Mouse (Mus musculus): ENCODE results near the gene Gm20388. TPM values are rescaled to one million over a fixed set of nuclear protein-coding genes. Genes with fewer than 3 reads are reported as not detected.

Gene Gm20388
- polyA plus RNA-seq, 1 experiment from 2014 or later, result not detected

DNA sequence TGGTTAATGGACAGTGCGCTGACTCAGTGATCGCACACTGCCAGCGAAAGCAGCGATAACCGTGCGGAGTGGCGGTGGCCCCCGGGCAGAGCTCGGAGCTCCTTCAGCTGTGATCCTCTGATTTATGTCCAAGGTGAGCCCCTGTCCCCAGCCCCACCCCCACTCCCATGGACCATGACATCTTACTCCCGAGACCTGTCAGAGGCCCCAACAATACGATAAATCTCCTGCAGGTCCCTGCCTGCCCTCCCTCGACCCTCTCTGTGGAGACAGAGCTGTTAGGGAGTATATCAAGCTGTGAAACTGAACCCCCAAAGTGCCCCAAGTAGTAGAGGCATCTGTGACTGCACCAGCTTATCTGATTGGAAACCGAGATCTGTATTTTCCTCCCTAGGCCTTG, 1435.5 kb downstream of the Gm20388 start:
- no peak overlapping the region for H3K27ac ChIP-seq (replicated peaks in 1 of 2; ENCODE audit: control insufficient read depth in 1 of 2, insufficient read depth in 1 of 2, low read depth in 2 of 2, low read length in 2 of 2)
- WGBS, result 86% methylated on average over 12 of the region's 13 CpGs

DNA sequence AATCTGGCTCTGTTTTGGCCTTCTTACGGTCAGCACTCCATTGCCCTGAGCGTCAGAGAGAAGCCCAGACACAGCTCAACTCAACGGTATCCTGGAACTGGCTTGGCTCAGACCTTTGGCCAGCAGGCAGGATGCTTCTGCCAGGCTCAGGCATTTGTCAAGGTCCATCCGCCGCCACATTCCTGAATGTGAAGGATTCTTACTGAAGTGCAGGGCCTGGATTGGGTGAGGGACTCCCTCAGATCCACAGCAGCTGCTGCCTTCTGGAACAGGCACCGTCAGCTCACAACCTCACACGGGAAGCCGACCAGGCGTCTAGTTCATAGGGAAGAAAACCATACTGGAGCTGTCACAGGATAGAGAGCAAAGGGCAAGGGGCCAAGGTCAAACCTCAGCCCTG, 1436.2 kb downstream of the Gm20388 start:
- no peak overlapping the region for H3K4me2 ChIP-seq (ENCODE audit: low read length)
- H3K36me3 ChIP-seq (ENCODE audit: control insufficient read depth, insufficient read depth, low read length), result no peaks in the 10 kb centered on the region
- 22% methylated on average over 9 of the region's 9 CpGs for WGBS
- 0 out of 4 replicates have a peak overlapping the region, but pooled peaks of 1 of the 2 experiments have one; percentile 20 for H3K27ac ChIP-seq (replicated peaks in 1 of 2; ENCODE audit: control insufficient read depth in 1 of 2, insufficient read depth in 1 of 2, low read depth in 2 of 2, low read length in 2 of 2)
- peaks cover 9 to 12% of the 10 kb centered on the region in 2 experiments; a peak in 3 of 4 replicates for H3K4me1 ChIP-seq (ENCODE audit: control insufficient read depth in 2 of 2, insufficient read depth in 2 of 2, low read length in 2 of 2)
- peak overlapping the region; percentile 32; the same call in 1 of the 2 replicates for H3K9ac ChIP-seq (ENCODE audit: low read length)
- H3K9me3 ChIP-seq (ENCODE audit: control insufficient read depth, low read length), result no peaks in the 10 kb centered on the region
- no peak overlapping the region for H3K4me3 ChIP-seq (ENCODE audit: control insufficient read depth in 1 of 2, insufficient read depth in 1 of 2, low read depth in 1 of 2, low read length in 2 of 2)
- no peak for ATAC-seq (ENCODE audit: insufficient number of reproducible peaks, insufficient read depth, low FRiP score, low read depth)
- H3K27me3 ChIP-seq (ENCODE audit: control insufficient read depth, insufficient read depth, low read length), result no peaks in the 10 kb centered on the region

More for the DNA sequence above, 1435.5 kb downstream of the Gm20388 start:
- no peaks in the 10 kb centered on the region for H3K27me3 ChIP-seq (ENCODE audit: control insufficient read depth, insufficient read depth, low read length)
- no peaks in the 10 kb centered on the region for H3K36me3 ChIP-seq (ENCODE audit: control insufficient read depth, insufficient read depth, low read length)
- peaks cover 9 to 12% of the 10 kb centered on the region in 2 experiments; a peak in 3 of 4 replicates for H3K4me1 ChIP-seq (ENCODE audit: control insufficient read depth in 2 of 2, insufficient read depth in 2 of 2, low read length in 2 of 2)
- H3K9me3 ChIP-seq (ENCODE audit: control insufficient read depth, low read length), result no peaks in the 10 kb centered on the region
- no peak for ATAC-seq (ENCODE audit: insufficient number of reproducible peaks, insufficient read depth, low FRiP score, low read depth)
- H3K4me3 ChIP-seq (ENCODE audit: control insufficient read depth in 1 of 2, insufficient read depth in 1 of 2, low read depth in 1 of 2, low read length in 2 of 2), result no peak overlapping the region
- H3K4me2 ChIP-seq (ENCODE audit: low read length), result no peak overlapping the region
- H3K9ac ChIP-seq (ENCODE audit: low read length), result no peak overlapping the region

DNA sequence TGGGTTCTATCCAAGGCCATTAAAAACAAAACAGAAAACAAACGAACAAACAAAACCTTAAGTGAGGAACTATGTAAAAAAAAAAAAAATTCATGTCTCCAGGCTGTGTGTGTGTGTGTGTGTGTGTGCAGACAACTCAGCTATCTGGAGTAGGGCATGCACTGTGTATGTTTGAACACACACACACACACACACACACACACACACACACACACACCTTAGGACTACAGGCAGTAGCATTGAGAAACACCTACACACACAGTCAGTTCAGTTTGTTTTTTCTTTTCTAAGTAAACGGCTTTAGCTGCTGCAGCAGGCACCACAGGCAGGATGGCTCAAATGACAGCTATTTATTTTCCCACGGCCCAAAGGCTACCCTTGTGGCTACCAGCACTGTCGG, 1438.4 kb downstream of the Gm20388 start:
- Histone ChIP-seq H3K9ac (ENCODE audit: low read length) (no peak overlapping the region), H3K4me2 (ENCODE audit: low read length) (no peak overlapping the region), H3K9me3 (ENCODE audit: control insufficient read depth, low read length) (no peaks in the 10 kb centered on the region), H3K4me3 (ENCODE audit: control insufficient read depth in 1 of 2, insufficient read depth in 1 of 2, low read depth in 1 of 2, low read length in 2 of 2) (no peak overlapping the region), H3K4me1 (ENCODE audit: control insufficient read depth in 2 of 2, insufficient read depth in 2 of 2, low read length in 2 of 2) (peaks cover 9 to 10% of the 10 kb centered on the region in 2 experiments; a peak in 3 of 4 replicates), H3K27me3 (ENCODE audit: control insufficient read depth, insufficient read depth, low read length) (no peaks in the 10 kb centered on the region), H3K27ac (replicated peaks in 1 of 2; ENCODE audit: control insufficient read depth in 1 of 2, insufficient read depth in 1 of 2, low read depth in 2 of 2, low read length in 2 of 2) (no peak overlapping the region), H3K36me3 (ENCODE audit: control insufficient read depth, insufficient read depth, low read length) (no peaks in the 10 kb centered on the region)
- no peak for ATAC-seq (ENCODE audit: insufficient number of reproducible peaks, insufficient read depth, low FRiP score, low read depth)
- WGBS, result 55% methylated on average over 4 of the region's 4 CpGs

DNA sequence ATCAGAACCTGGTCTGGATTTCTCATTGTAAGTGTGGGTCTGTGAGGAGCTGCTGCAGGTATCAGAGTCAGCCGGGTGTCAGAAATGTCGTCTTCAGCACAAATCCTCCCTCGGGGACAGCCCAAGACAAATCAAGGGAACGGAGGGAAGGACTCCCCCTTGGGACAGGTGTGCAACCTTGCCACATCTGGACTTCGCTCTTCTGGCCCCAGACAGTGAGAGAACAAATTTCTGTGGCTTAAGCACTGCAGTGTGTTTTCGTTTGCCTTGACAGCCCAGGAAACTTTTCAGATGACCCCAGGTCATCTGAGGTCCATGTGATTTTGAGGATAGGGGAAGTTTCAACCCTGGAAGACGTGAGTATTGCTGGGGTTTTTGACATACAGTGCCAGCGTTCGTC, 1440.2 kb downstream of the Gm20388 start:
- no peaks in the 10 kb centered on the region for H3K36me3 ChIP-seq (ENCODE audit: control insufficient read depth, insufficient read depth, low read length)
- no peaks in the 10 kb centered on the region for H3K9me3 ChIP-seq (ENCODE audit: control insufficient read depth, low read length)
- H3K27ac ChIP-seq (replicated peaks in 1 of 2; ENCODE audit: control insufficient read depth in 1 of 2, insufficient read depth in 1 of 2, low read depth in 2 of 2, low read length in 2 of 2), result no peak overlapping the region
- H3K4me3 ChIP-seq (ENCODE audit: control insufficient read depth in 1 of 2, insufficient read depth in 1 of 2, low read depth in 1 of 2, low read length in 2 of 2), result no peak overlapping the region
- ATAC-seq (ENCODE audit: insufficient number of reproducible peaks, insufficient read depth, low FRiP score, low read depth), result no peak
- H3K27me3 ChIP-seq (ENCODE audit: control insufficient read depth, insufficient read depth, low read length), result no peaks in the 10 kb centered on the region
- H3K9ac ChIP-seq (ENCODE audit: low read length), result no peak overlapping the region
- WGBS, result 67% methylated on average over 9 of the region's 9 CpGs
- peaks cover 7 to 9% of the 10 kb centered on the region in 2 experiments; a peak in 3 of 4 replicates for H3K4me1 ChIP-seq (ENCODE audit: control insufficient read depth in 2 of 2, insufficient read depth in 2 of 2, low read length in 2 of 2)
- no peak overlapping the region for H3K4me2 ChIP-seq (ENCODE audit: low read length)

DNA sequence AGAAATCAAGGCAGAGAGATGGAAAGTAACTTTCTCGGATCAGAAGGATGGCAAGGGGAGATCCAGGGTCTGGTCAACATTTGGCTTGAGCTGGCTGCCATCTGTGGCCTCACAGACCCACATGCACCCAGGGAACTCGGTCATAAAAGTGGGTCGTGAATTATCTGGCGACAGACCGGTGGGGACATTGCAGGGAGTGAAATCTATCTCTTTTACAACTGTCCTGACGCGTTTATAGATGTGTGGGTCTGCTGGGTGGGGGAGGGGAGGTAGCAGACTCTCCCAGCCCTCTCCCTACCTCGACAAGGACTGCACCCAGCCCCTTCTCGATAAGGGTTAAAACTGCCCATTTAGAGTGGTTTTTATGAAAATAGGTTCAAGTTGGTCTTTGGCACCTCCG, 1444.2 kb downstream of the Gm20388 start:
- H3K36me3 ChIP-seq (ENCODE audit: control insufficient read depth, insufficient read depth, low read length), result no peaks in the 10 kb centered on the region
- H3K4me3 ChIP-seq (ENCODE audit: control insufficient read depth in 1 of 2, insufficient read depth in 1 of 2, low read depth in 1 of 2, low read length in 2 of 2), result no peak overlapping the region
- no peak overlapping the region for H3K4me2 ChIP-seq (ENCODE audit: low read length)
- WGBS, result 57% methylated on average over 10 of the region's 10 CpGs
- H3K27me3 ChIP-seq (ENCODE audit: control insufficient read depth, insufficient read depth, low read length), result no peaks in the 10 kb centered on the region
- H3K4me1 ChIP-seq (ENCODE audit: control insufficient read depth in 2 of 2, insufficient read depth in 2 of 2, low read length in 2 of 2), result peaks cover 17 to 18% of the 10 kb centered on the region in 2 experiments
- no peak overlapping the region for H3K27ac ChIP-seq (replicated peaks in 1 of 2; ENCODE audit: control insufficient read depth in 1 of 2, insufficient read depth in 1 of 2, low read depth in 2 of 2, low read length in 2 of 2)
- ATAC-seq (ENCODE audit: insufficient number of reproducible peaks, insufficient read depth, low FRiP score, low read depth), result no peak
- H3K9ac ChIP-seq (ENCODE audit: low read length), result no peak overlapping the region
- H3K9me3 ChIP-seq (ENCODE audit: control insufficient read depth, low read length), result no peaks in the 10 kb centered on the region

DNA sequence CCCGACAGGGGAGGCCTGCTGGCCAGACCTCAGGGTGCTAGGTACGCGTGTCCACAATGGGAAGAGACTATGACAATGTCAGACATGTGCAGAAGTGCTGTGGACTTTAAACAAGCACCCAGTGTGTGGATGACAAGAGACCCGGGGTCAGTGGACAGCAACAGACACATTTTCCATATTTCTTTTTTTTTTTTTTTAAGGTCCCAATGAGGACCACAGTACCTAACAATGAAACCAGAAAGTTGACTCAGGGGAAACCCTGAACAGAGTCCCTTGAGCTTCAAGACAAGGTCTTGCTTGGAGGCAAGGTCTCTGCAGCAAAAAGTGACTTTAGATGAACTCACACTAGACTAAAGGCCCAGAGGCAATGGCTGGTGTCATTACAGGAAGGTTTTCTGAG, 1446.8 kb downstream of the Gm20388 start:
- Histone ChIP-seq H3K4me3 (ENCODE audit: control insufficient read depth in 1 of 2, insufficient read depth in 1 of 2, low read depth in 1 of 2, low read length in 2 of 2) (no peak overlapping the region), H3K36me3 (ENCODE audit: control insufficient read depth, insufficient read depth, low read length) (no peaks in the 10 kb centered on the region), H3K9me3 (ENCODE audit: control insufficient read depth, low read length) (no peaks in the 10 kb centered on the region), H3K27ac (replicated peaks in 1 of 2; ENCODE audit: control insufficient read depth in 1 of 2, insufficient read depth in 1 of 2, low read depth in 2 of 2, low read length in 2 of 2) (no peak overlapping the region), H3K4me1 (ENCODE audit: control insufficient read depth in 2 of 2, insufficient read depth in 2 of 2, low read length in 2 of 2) (peaks cover 29 to 30% of the 10 kb centered on the region in 2 experiments), H3K4me2 (ENCODE audit: low read length) (no peak overlapping the region), H3K27me3 (ENCODE audit: control insufficient read depth, insufficient read depth, low read length) (no peaks in the 10 kb centered on the region), H3K9ac (ENCODE audit: low read length) (no peak overlapping the region)
- ATAC-seq (ENCODE audit: insufficient number of reproducible peaks, insufficient read depth, low FRiP score, low read depth), result no peak
- 90% methylated on average over 4 of the region's 4 CpGs for WGBS

DNA sequence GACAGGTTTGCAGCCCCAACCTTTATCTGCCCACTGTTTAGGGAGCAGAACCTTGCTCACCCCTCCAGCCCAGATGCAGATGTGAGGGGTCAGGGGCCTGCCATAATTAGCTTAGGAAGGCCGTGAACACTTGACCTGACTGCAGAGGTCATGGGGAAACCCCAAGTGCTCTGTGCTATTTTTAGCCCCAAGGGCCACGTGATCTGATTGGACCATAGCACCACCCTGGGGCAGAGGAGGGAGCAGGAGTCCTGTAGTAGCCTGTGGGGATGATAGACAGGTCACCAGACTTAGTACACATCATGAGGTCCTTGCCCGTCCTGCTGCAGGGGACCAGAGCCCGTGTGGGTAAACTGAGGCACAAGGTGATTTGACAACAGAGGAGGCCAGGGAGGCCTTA, 1448.0 kb downstream of the Gm20388 start:
- peaks cover 29 to 30% of the 10 kb centered on the region in 2 experiments for H3K4me1 ChIP-seq (ENCODE audit: control insufficient read depth in 2 of 2, insufficient read depth in 2 of 2, low read length in 2 of 2)
- 0 out of 2 replicates have a peak, but pooled peaks have one; percentile 40 for ATAC-seq (ENCODE audit: insufficient number of reproducible peaks, insufficient read depth, low FRiP score, low read depth)
- no peak overlapping the region for H3K9ac ChIP-seq (ENCODE audit: low read length)
- H3K36me3 ChIP-seq (ENCODE audit: control insufficient read depth, insufficient read depth, low read length), result no peaks in the 10 kb centered on the region
- no peaks in the 10 kb centered on the region for H3K27me3 ChIP-seq (ENCODE audit: control insufficient read depth, insufficient read depth, low read length)
- no peaks in the 10 kb centered on the region for H3K9me3 ChIP-seq (ENCODE audit: control insufficient read depth, low read length)
- H3K4me3 ChIP-seq (ENCODE audit: control insufficient read depth in 1 of 2, insufficient read depth in 1 of 2, low read depth in 1 of 2, low read length in 2 of 2), result no peak overlapping the region
- no peak overlapping the region for H3K4me2 ChIP-seq (ENCODE audit: low read length)
- 26% methylated on average over 4 of the region's 4 CpGs for WGBS
- peak overlapping the region in 1 of 2 experiments; percentile 14; a peak in 1 of 4 replicates for H3K27ac ChIP-seq (replicated peaks in 1 of 2; ENCODE audit: control insufficient read depth in 1 of 2, insufficient read depth in 1 of 2, low read depth in 2 of 2, low read length in 2 of 2)

Data from heart, embryonic 14.5 days (tissue).